Mouse (Mus musculus) embryonic facial prominence, embryonic 15.5 days (tissue): ENCODE results near the gene Bche. TPM values are rescaled to one million over a fixed set of nuclear protein-coding genes. Genes with fewer than 3 reads are reported as not detected.

Experiments used
- ATAC-seq: fragments of 200-750 bp; cut with Nextera tagmentation; 2 replicates; pipeline ENCODE4 v1.8.0; 2017; ENCODE audit warnings: low read depth, moderate TSS enrichment; ENCODE audit not compliant: insufficient number of reproducible peaks, low FRiP score, low TSS enrichment
- H3K27ac ChIP-seq: fragments of 300-500 bp; sonication (generic); replicated peaks from 2 replicates; pipeline ENCODE4 v1.5.1; 2015; ENCODE audit warnings: mild to moderate bottlenecking, inconsistent platforms
- H3K27me3 ChIP-seq: fragments of 300-500 bp; sonication (generic); 2 replicates; pipeline ENCODE4 v1.6.1; 2015; ENCODE audit warnings: inconsistent platforms
- H3K36me3 ChIP-seq: fragments of 300-500 bp; sonication (generic); 2 replicates; pipeline ENCODE4 v1.6.1; 2015; ENCODE audit warnings: mild to moderate bottlenecking, inconsistent platforms
- H3K4me1 ChIP-seq: fragments of 300-500 bp; sonication (generic); 2 replicates; pipeline ENCODE4 v1.6.1; 2015; ENCODE audit warnings: inconsistent platforms
- H3K4me2 ChIP-seq: fragments of 300-500 bp; sonication (generic); replicated peaks from 2 replicates; pipeline ENCODE4 v1.6.1; 2015; ENCODE audit warnings: mild to moderate bottlenecking, inconsistent platforms
- H3K4me3 ChIP-seq: fragments of 300-500 bp; sonication (generic); replicated peaks from 2 replicates; pipeline ENCODE4 v1.5.1; 2015; ENCODE audit warnings: mild to moderate bottlenecking, inconsistent platforms
- H3K9ac ChIP-seq: fragments of 300-500 bp; sonication (generic); 2 replicates; pipeline ENCODE4 v1.6.1; 2015; ENCODE audit warnings: inconsistent platforms
- H3K9me3 ChIP-seq: fragments of 300-500 bp; sonication (generic); replicated peaks from 2 replicates; pipeline ENCODE4 v1.6.1; 2016; ENCODE audit warnings: inconsistent platforms
- WGBS: fragments of 180-500 bp; shearing (Covaris S2); methylation state at CpG from one replicate; pipeline ENCODE4 v1.1.7; 2015; 5-methylcytosine and 5-hydroxymethylcytosine counted together
- polyA plus RNA-seq: library from polyadenylated mRNA; unstranded; fragments of >200 nt; fragmentation: Nextera tagmentation; extraction: Ambion mirVana; gene quantifications from 2 replicates; pipeline ENCODE4 v1.2.1, GENCODE M21; 2015

The Bche gene
- polyA plus RNA-seq, result 2.6 and 3.0 TPM in 2 replicates

DNA sequence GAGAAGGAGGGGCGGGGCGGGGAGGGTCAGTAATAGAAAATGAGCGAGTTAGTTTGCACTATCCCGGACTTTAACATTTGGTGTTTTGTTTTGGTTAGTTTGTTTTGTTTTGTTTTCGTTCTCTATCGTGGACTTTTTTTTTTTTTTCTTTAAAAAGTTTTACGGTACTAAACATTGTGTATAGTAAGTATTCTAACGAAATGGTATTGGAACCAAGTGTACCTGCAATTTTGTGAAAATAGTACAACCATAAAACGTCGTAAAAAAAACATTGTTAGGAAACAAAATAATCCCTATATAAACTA is at the start of gene Bche:
Gene Bche, minus strand, starts transcription at position 6 of the 305 bp plus-strand sequence.
- peak within 1 kb of the TSS; percentile 59 for H3K4me2 ChIP-seq
- H3K36me3 ChIP-seq, result no peaks in the 10 kb centered on the region
- no peaks in the 10 kb centered on the region for H3K4me1 ChIP-seq
- WGBS, result 13% methylated on average over 10 of the region's 10 CpGs
- ATAC-seq, result no peak
- peak within 1 kb of the TSS; percentile 48 for H3K4me3 ChIP-seq
- H3K27me3 ChIP-seq, result no peaks in the 10 kb centered on the region
- H3K27ac ChIP-seq, result 0 out of 2 replicates have a peak within 1 kb of the TSS, but pooled peaks have one; percentile 22
- no peaks in the 10 kb centered on the region for H3K9me3 ChIP-seq
- H3K9ac ChIP-seq, result 0 out of 2 replicates have a peak within 1 kb of the TSS, but pooled peaks have one; percentile 15

DNA sequence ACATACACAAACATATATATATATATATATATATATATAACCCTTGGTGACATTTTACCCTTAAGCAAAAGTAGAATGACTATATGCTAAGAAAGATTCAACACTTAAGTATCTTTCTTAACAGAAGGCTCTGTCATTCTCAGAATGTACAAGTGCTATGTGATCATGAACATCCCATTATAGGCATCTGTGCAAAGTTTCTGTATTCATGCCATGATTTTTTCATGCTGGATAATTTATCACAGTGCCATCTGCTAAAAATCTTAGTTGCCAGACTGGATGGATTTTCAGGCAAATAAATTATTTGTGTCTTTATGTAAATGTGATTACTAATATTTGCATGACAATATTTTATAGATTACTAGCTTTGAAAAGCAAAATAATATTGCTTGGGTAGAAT is 33.8 kb upstream of the Bche start:
- no peaks in the 10 kb centered on the region for H3K4me1 ChIP-seq
- H3K27ac ChIP-seq, result no peak overlapping the region
- H3K4me2 ChIP-seq, result no peak overlapping the region
- no peak overlapping the region for H3K4me3 ChIP-seq
- no peak overlapping the region for H3K9ac ChIP-seq
- H3K36me3 ChIP-seq, result no peaks in the 10 kb centered on the region
- H3K27me3 ChIP-seq, result no peaks in the 10 kb centered on the region
- H3K9me3 ChIP-seq, result no peaks in the 10 kb centered on the region
- ATAC-seq, result no peak

DNA sequence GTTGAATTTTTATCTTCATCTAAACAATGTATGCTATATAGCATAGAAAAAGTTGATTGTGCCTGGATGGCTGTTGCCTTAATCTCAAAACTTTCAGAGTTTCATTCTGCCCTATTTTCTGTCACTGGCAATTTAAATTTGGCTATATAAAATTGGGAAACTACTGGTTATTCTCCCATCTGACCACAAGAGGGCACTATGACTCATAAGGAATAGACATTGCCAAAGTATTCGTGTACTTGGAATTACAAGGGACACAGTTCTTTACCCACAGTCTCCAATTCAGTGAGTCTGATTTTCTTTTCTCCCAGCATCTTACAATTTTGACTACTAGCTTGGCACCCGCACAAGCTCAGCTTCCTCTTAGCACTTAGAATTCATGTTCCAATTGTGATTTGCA is 23.5 kb upstream of the Bche start:
- no peaks in the 10 kb centered on the region for H3K36me3 ChIP-seq
- no peaks in the 10 kb centered on the region for H3K4me1 ChIP-seq
- H3K27me3 ChIP-seq, result no peaks in the 10 kb centered on the region
- H3K4me3 ChIP-seq, result no peak overlapping the region
- ATAC-seq, result no peak
- H3K27ac ChIP-seq, result no peak overlapping the region
- no peak overlapping the region for H3K9ac ChIP-seq
- H3K4me2 ChIP-seq, result no peak overlapping the region
- 41% methylated on average over 2 of the region's 2 CpGs for WGBS
- no peaks in the 10 kb centered on the region for H3K9me3 ChIP-seq

DNA sequence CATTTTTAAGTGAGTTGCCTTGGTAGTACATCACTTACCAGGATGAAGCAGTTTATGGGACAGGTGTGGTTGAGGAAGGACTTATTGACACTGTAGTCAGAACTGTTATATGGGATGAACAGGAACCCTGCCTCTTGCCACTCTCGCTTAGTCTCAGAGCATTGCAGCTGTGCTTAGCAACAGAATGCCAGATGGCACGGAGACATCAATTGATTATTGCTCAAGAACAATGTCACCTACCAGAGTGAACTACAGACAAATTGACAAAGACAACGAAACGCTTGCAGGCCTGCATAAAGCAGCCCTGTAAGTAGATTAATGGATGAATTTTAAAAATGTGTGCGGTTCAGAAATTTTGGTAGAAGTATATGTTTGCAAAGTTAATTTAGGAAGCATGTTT is 21.3 kb upstream of the Bche start:
- ATAC-seq, result no peak
- Histone ChIP-seq H3K36me3 (no peaks in the 10 kb centered on the region), H3K27me3 (no peaks in the 10 kb centered on the region), H3K4me1 (no peaks in the 10 kb centered on the region), H3K4me2 (no peak overlapping the region), H3K9ac (no peak overlapping the region), H3K27ac (no peak overlapping the region), H3K9me3 (no peaks in the 10 kb centered on the region), H3K4me3 (no peak overlapping the region)
- WGBS, result 78% methylated on average over 5 of the region's 5 CpGs

DNA sequence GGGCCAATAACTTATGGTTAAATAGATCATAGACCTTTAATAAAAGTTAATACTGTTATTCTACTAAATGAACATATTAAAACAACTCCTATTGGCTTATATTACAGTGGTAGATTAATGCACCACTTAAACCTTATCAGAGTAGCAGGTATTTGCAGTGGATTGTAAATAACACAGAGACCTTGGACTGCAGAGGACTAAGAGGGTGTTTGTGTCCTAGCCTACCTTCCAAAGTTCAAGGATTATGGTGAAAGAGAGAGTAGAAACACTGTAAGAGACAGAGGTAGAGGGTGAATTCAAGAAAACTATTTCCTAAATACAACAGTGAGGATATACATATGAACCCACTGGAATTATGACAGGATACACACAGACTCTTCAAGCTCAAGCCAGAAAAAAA is 17.5 kb upstream of the Bche start:
- ATAC-seq, result no peak

DNA sequence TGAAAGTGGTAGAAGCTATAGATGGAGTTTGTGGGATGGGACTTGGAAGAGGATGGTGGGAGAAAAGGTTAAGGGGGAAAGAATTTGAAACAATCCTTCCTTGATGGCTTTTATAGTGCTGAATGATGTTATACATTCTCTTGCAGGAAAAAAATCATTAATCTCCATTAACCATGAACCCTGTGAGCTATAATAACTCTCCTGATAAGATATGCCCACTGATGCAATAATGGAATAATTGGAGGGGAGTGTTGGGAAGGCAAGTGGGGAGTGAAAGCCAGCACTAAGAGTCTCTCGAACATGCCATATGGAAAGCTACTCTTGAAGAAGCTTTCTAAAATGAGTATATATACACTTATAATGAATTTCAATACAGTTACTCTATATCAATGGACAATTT is 16.7 kb upstream of the Bche start:
- H3K27ac ChIP-seq, result no peak overlapping the region
- no peak overlapping the region for H3K9ac ChIP-seq
- H3K27me3 ChIP-seq, result no peaks in the 10 kb centered on the region
- no peaks in the 10 kb centered on the region for H3K36me3 ChIP-seq
- H3K4me3 ChIP-seq, result no peak overlapping the region
- H3K4me2 ChIP-seq, result no peak overlapping the region
- no peaks in the 10 kb centered on the region for H3K4me1 ChIP-seq
- WGBS, result 96% methylated on average over 1 of the region's 1 CpGs
- ATAC-seq, result no peak
- no peaks in the 10 kb centered on the region for H3K9me3 ChIP-seq

More for the DNA sequence above, 17.5 kb upstream of the Bche start:
- no peaks in the 10 kb centered on the region for H3K36me3 ChIP-seq
- H3K27ac ChIP-seq, result no peak overlapping the region
- no peaks in the 10 kb centered on the region for H3K4me1 ChIP-seq
- no peak overlapping the region for H3K9ac ChIP-seq
- H3K27me3 ChIP-seq, result no peaks in the 10 kb centered on the region
- no peak overlapping the region for H3K4me2 ChIP-seq
- no peak overlapping the region for H3K4me3 ChIP-seq
- no peaks in the 10 kb centered on the region for H3K9me3 ChIP-seq

DNA sequence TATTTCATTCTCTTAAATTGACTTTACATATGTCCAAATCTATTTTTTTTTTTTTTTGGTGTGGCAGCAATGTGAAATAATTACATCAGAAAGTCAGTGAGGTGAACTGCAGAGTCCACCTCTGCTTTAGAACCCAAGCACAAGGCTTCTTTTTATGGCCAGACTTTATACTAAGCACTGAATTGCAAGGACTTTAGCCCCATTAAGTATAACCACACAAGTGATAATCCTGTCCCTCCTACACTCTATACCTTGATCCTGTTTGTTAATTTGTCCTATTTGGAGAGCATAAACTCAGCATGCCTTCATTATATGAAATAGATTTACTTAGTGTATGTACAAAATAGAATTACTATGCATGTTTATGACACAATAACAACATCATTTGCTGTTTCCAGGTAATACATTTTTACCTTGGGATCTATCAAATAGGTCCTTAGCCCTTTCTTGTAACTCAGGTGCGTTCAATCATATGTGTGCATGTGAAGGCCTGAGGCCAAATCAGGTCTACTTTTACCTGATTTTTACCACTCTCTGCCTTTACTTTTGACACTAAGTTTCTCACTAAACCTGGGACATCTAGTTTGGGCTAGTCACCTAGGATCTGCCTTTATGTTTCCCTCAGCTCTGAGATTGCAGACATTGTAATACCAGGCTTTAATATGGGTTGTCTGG is 9.5 kb upstream of the Bche start:
- no peaks in the 10 kb centered on the region for H3K4me1 ChIP-seq
- no peak overlapping the region for H3K4me3 ChIP-seq
- no peak overlapping the region for H3K27ac ChIP-seq
- no peak overlapping the region for H3K9ac ChIP-seq
- H3K27me3 ChIP-seq, result no peaks in the 10 kb centered on the region
- no peaks in the 10 kb centered on the region for H3K9me3 ChIP-seq
- no peak for ATAC-seq
- H3K4me2 ChIP-seq, result no peak overlapping the region
- no peaks in the 10 kb centered on the region for H3K36me3 ChIP-seq
- 86% methylated on average over 1 of the region's 1 CpGs for WGBS

DNA sequence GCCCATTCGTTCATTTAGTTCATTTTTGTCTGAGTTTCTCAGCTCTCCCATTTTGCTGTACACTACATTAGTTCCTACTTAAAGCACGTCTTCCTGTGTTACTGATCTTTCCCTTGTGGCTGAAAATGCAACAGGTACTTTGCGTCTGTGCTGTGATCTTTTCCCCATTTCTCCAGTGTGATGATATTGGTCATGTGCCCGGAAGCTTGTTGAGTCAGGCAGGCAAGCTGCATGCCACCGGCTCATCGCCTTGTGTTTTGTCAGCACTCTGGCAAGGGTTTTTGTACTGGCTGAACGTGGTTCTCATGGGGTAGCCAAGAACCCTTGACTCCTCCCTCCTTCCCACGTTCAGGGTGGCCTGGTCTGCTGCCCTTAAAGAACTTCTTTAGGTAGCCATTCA is 1.7 kb upstream of the Bche start:
- ATAC-seq, result no peak
- Histone ChIP-seq H3K27ac (no peak overlapping the region), H3K36me3 (no peaks in the 10 kb centered on the region), H3K4me1 (no peaks in the 10 kb centered on the region), H3K4me3 (no peak overlapping the region), H3K9ac (no peak overlapping the region), H3K9me3 (no peaks in the 10 kb centered on the region), H3K27me3 (no peaks in the 10 kb centered on the region), H3K4me2 (no peak overlapping the region)
- 72% methylated on average over 8 of the region's 8 CpGs for WGBS

DNA sequence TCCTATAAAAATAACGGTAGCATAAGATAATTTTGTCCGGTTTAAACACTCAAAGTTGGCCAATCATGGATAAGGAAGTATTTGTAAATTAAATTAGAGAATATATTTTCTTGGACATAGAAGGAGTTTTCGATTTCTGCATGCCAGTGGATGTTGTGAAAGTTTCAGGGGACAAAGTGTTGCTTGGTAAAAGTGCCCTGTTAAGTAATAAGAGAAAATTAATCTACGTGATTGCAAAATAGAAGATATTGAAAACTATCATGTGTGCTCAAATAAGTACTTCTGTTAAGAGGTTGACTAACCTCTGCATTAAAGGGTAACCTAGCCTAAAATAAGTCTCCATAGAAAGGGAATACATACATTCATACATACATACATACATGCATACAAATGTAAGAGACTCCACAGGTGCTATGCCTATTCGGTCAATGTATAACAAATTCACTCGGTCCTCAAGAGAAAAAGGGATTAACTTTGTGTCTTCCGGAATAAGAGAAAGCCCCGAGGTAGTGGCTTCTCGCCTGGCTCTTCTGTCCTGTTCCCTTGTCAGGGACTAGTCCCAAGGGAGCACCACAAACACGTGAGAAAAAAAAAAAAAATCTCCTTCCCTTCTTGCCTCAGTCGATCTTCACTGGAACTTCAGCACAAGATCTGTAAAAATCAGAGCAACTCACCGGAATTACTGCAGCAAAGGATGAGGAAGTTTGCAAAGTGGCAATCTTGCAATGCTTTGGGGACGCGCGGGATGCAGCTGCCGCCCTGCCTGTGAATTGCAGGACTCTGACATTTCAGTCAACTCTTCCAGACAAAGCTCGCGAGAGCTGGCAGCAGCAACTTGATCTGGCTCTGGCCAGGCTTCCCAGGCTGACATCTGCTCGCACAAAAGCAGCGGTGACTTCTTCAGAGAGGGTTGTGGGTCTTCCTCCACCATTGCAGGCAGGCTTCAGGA is 480 bp downstream of the Bche start:
- Histone ChIP-seq H3K4me3 (peak overlapping the region; percentile 48), H3K9ac (0 out of 2 replicates have a peak overlapping the region, but pooled peaks have one; percentile 15), H3K9me3 (no peaks in the 10 kb centered on the region), H3K4me2 (peak overlapping the region; percentile 59), H3K4me1 (no peaks in the 10 kb centered on the region), H3K27ac (0 out of 2 replicates have a peak overlapping the region, but pooled peaks have one; percentile 22), H3K36me3 (no peaks in the 10 kb centered on the region), H3K27me3 (no peaks in the 10 kb centered on the region)
- ATAC-seq, result peak; percentile 87
- WGBS, result 18% methylated on average over 20 of the region's 20 CpGs

DNA sequence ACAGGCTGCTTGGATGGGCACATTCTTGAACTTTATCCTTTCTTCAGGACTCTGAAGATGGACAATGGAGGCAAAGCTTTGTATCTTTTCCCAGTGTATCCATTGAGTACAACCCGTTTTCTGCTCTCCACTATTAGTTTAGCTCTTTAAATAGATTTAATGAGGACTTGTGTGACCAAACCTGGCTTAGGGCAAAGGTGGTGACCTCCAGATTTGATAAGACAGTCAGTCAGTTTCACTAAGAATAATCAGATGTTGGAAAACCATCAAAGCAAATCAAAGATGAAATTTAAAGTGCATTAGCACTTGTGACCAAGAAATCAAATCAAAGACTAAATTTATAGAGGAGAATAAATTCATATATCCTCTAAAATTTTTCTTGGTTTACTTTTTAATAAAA is 1.7 kb downstream of the Bche start:
- H3K4me1 ChIP-seq, result no peaks in the 10 kb centered on the region
- no peaks in the 10 kb centered on the region for H3K36me3 ChIP-seq
- H3K4me3 ChIP-seq, result no peak overlapping the region
- H3K4me2 ChIP-seq, result no peak overlapping the region
- ATAC-seq, result no peak
- H3K9me3 ChIP-seq, result no peaks in the 10 kb centered on the region
- no peaks in the 10 kb centered on the region for H3K27me3 ChIP-seq
- no peak overlapping the region for H3K9ac ChIP-seq
- no peak overlapping the region for H3K27ac ChIP-seq
- 22% methylated on average over 1 of the region's 1 CpGs for WGBS

DNA sequence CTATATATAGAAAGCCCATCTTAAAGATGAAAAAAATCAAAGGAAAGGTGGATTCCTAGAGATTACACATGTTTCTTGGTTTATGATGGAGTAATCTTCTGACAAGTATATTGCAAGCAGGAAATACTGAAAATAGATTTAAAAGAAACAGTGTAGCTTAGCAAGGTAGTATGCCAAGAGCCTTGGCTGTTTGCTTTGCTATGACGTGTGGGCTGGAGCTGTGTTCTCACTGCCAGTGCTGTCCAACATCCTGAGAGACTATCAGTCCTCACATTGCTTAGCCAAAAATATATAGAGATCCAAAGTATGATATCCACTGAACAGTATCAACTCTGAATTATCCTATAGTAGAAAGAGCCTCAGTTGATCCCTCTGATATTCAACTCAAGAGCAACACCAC is 9.3 kb downstream of the Bche start:
- Histone ChIP-seq H3K4me3 (no peak overlapping the region), H3K9ac (no peak overlapping the region), H3K9me3 (no peaks in the 10 kb centered on the region), H3K27me3 (no peaks in the 10 kb centered on the region), H3K27ac (no peak overlapping the region), H3K4me2 (no peak overlapping the region), H3K36me3 (no peaks in the 10 kb centered on the region), H3K4me1 (no peaks in the 10 kb centered on the region)
- WGBS, result 68% methylated on average over 1 of the region's 1 CpGs
- ATAC-seq, result no peak
